Mouse (Mus musculus) kidney, adult 11 months (tissue): ENCODE measurements around the gene Gm10100.
"Not testable (repeated sequence)": the region's sequence is repeated elsewhere in the genome, so short reads cannot be mapped to it uniquely, and the experiment has no call there.

Source experiments
- DNase-seq: peaks from one replicate; pipeline ENCODE4 v3.0.0; 2022

Gene Gm10100

DNA sequence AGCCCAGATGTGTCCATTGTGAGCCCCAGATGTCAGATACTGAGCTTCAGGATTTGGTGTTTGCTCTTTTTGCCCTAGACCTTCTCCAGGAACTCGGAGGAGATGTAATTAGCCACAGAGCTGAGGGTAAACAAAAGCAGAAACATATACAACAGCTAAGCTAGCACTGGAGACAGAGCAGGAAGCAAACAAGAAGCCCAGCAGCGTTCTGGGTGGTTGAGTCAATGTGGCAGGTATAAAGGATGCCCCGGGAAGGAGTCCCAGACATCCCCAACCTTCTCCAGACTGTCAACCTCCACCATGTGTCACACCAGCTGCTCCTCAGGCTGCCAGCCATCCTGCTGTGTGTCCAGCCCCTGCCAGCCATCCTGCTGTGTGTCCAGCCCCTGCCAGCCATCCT lies at the start of gene Gm10100:
Gene Gm10100, plus strand, starts transcription at position 301 of the 400 bp plus-strand sequence.
- DNase-seq: no peak

GRCm38 (mm10) chr10:77677562-77677961 lies 48.7 kb upstream of the Gm10100 start:
- DNase-seq: no peak

GRCm38 (mm10) chr10:77682994-77683393 lies 43.3 kb upstream of the Gm10100 start:
- DNase-seq: no peak

DNA sequence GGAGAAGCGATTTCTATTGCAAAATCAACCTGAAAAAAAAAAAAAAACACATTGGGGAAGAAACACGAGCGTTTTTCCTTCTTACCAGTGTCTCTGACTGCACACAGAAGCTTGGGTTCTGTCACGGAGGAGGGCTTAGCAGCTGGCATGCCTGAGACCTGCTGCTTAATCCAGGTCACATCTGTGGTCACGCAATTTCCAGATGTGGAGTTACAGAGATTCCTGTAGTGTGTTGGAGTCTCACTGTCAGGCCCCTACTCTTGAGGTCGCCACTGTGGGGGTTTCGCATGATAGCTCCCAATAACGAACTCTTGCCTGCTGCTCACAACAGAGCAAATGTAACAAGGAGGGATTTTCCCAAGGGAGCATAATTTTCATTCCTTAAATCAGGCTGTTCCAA lies 42.1 kb upstream of the Gm10100 start:
- DNase-seq: no peak

DNA sequence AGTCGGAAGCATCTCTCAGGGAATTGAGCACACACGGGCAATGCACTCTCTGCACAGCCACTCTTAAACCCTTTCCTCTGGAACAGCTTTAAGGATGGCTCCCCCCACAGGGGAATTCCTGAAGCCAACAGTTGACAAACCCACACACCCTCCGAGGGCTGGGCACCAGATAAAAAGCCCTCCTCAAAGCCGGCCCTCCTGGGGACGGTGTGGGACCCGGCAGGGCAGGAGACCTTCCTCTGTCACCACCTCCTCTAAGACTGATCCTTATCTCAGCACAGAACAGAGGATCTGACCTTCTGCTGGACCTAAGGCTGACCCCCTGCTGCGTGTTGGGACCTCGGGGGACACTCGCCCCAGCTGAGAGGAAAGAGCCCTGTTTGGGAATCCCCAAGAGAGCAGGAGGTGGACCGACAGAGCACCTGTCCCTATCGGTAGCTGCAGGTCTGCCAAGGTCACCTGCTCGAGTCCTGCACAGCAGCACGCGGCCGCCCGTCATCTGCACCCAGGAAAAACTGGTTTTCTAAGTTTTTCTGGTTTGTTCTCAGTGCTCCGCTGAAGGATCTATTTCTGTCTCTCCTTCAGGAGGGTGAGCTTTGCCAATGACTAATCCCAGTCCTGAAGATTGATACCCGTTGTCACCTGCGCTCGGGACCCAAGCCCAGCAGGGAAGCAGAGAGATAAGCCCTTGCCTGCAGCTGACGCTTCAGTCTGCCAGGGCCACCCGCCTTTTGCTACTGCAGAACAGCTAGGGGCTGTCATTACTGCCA lies 40.2 kb upstream of the Gm10100 start, which contains the start of gene Tspear:
Gene Tspear, plus strand, starts transcription at position 675 of the 770 bp plus-strand sequence.
- no peak for DNase-seq

- no peak for DNase-seq
Measured at GRCm38 (mm10) chr10:77687021-77687420, 39.3 kb upstream of the Gm10100 start.

DNA sequence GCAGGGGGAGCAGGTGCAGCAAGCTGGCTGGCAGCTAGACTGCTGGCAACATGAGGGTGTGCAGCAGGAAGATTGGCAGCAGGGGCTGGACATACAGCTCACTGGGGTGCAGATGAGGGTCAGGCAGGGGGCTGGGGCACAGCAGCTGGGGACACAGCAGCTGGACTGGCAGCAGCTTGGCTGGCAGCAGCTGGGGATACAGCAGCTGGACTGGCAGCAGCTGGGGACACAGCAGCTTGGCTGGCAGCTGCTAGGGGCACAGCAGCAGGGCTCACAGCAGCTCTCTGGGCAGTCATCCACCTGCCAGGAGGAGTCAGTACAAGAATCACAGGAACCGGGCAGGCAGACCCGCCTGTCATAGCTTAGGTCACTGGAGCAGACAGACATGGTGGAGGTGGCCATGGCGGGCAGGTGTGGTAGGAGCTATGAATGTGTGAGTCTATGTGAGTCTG lies 35.9 kb upstream of the Gm10100 start, which contains the start of gene Gm19402:
Gene Gm19402, minus strand, starts transcription at position 402 of the 452 bp plus-strand sequence.
- DNase-seq: not testable (repeated sequence)

DNA sequence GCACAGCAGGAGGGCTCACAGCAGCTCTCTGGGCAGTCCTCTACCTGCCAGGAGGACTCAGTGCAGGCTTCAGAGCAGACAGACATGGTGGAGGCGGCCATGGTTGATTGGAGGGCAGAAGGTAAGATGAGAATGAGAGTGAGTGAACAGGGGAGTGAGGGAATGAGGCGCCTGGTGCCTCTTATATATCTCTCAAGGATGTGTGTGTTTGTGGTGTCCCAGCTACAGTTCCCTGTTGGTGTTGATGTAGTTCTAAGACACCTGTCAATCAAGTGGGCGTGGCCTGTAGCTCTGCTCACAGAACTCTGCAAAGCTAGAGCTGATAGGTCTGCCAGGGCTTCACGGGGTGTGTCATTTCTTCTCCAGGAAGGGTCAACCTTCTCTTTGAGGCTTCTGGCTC lies 29.2 kb upstream of the Gm10100 start, which contains the start of gene Gm9508:
Gene Gm9508, minus strand, starts transcription at position 101 of the 400 bp plus-strand sequence.
- no peak for DNase-seq

DNA sequence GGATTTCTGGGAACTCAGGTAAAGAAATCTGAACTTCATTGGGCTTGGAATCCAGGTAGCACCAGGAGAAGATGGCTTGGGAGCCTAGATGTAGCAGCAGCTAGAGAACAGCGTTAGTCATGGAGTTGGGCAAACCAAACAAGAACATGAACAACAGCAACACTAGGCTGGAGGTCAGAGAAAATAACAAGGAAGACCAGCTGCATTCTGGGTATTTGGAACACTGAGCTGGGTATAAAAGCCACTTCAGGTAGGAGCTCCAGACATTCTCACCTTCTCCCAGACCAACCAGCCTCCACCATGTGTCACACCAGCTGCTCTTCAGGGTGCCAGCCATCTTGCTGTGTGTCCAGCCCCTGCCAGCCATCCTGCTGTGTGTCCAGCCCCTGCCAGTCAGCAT lies 20.0 kb upstream of the Gm10100 start, which contains the start of gene Gm10272:
Gene Gm10272, plus strand, starts transcription at position 301 of the 400 bp plus-strand sequence.
- DNase-seq: no peak

GRCm38 (mm10) chr10:77709831-77710230 lies 16.5 kb upstream of the Gm10100 start:
- DNase-seq: no peak

GRCm38 (mm10) chr10:77711157-77711556 lies 15.1 kb upstream of the Gm10100 start, which contains the start of gene Gm10024:
Gm10024 (plus strand) TSS chr10:77711457.
- not testable (repeated sequence) for DNase-seq

- no peak for DNase-seq
Measured at GRCm38 (mm10) chr10:77713734-77714133, 12.6 kb upstream of the Gm10100 start.

GRCm38 (mm10) chr10:77715507-77715906 lies 10.8 kb upstream of the Gm10100 start, which contains the start of gene Gm10142:
Gm10142 (plus strand) TSS chr10:77715807.
- no peak for DNase-seq

DNA sequence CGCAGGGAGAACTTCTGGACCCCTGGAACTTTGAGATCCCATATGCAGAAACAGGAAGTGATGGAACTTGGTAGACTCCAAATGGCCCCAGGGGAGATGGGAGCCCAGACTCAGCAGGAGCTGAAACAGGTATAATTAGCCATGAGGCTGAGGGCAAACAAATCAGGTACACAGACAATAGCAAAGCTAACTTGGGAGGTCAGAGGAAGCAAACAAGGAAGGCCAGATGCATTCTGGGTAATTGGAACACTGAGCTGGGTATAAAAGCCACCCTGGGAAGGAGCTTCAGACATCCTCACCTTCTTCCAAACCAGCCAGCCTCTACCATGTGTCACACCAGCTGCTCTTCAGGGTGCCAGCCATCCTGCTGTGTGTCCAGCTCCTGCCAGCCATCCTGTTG lies 6.0 kb upstream of the Gm10100 start, which contains the start of gene Krtap12-1:
Gene Krtap12-1, plus strand, starts transcription at position 301 of the 400 bp plus-strand sequence.
- DNase-seq: not testable (repeated sequence)

- no peak for DNase-seq
Measured at GRCm38 (mm10) chr10:77724855-77725254, 1.4 kb upstream of the Gm10100 start.

DNA sequence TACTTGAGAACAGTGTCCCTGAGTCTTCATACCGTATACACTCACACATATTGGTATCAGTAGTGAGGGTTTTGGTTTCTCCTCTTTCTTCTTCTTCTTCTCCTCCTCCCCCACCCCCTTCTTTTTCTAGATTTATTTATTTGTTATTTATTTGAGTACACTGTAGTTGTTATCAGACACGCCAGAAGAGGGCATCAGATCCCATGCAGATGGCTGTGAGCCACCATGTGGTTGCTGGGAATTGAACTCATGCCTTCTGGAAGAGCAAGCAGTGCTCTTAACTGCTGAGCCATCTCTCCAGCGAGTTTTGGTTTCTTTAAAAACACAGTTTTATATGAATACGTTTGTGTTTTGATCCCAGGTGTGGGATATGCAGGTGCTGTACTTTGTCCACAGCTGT lies 2.0 kb downstream of the Gm10100 start:
- no peak for DNase-seq

- DNase-seq: no peak
Measured at GRCm38 (mm10) chr10:77729241-77729640, 3.0 kb downstream of the Gm10100 start.

GRCm38 (mm10) chr10:77735928-77736327 lies 9.6 kb downstream of the Gm10100 start:
- DNase-seq: no peak

- DNase-seq: no peak
Measured at GRCm38 (mm10) chr10:77738929-77739328, 12.6 kb downstream of the Gm10100 start.

GRCm38 (mm10) chr10:77741924-77742688 lies 15.8 kb downstream of the Gm10100 start, which contains the start of gene Gm18596:
Gm18596 (minus strand) TSS chr10:77742638.
- not testable (repeated sequence) for DNase-seq

- not testable (repeated sequence) for DNase-seq
Measured at GRCm38 (mm10) chr10:77750686-77751085, 24.4 kb downstream of the Gm10100 start.

- not testable (repeated sequence) for DNase-seq
Measured at GRCm38 (mm10) chr10:77751254-77751653, 25.0 kb downstream of the Gm10100 start, which contains the start of gene Gm9736. Gm9736 (minus strand) TSS chr10:77751354.

GRCm38 (mm10) chr10:77752312-77752711 lies 26.0 kb downstream of the Gm10100 start:
- DNase-seq: not testable (repeated sequence)
